Mouse (Mus musculus) frontal cortex, adult 2 months (tissue): ENCODE measurements around the gene Podxl. TPM values are rescaled to one million over a fixed set of nuclear protein-coding genes. Genes with fewer than 3 reads are reported as not detected.

ENCODE experiments used
- polyA plus RNA-seq: library from polyadenylated mRNA; depleted of rRNA; stranded (reverse); fragments of >200 nt; gene quantifications from 2 replicates; pipeline ENCODE4 v1.2.3, GENCODE M21; 2012; rRNA removed

The Podxl gene
- polyA plus RNA-seq, 1 experiment = 17.7 TPM

Other genes with a start within 250 kb of the Podxl start
- gene Mkln1, start 165.2 kb downstream of the Podxl start, polyA plus RNA-seq = 44.3 and 44.7 TPM in 2 replicates